Mouse (Mus musculus) brain, embryonic 14.5 days (tissue): ENCODE results near the gene Vstm2a. TPM values are rescaled to one million over a fixed set of nuclear protein-coding genes. Genes with fewer than 3 reads are reported as not detected.

Experiments
- DNase-seq: peaks from one replicate; pipeline ENCODE4 v3.0.0-alpha.2; 2011; ENCODE audit warnings: low read depth
- CTCF ChIP-seq: fragments of 200-500 bp; IDR thresholded peaks from 2 replicates; pipeline ENCODE4 v1.5.1; 2012; ENCODE audit warnings: inconsistent platforms, mild to moderate bottlenecking, moderate library complexity, borderline replicate concordance; ENCODE audit not compliant: insufficient read depth, insufficient read length; ENCODE audit errors: extremely low read depth
- POLR2A ChIP-seq: fragments of 200-500 bp; IDR thresholded peaks from 2 replicates; pipeline ENCODE4 v1.6.1; 2012; ENCODE audit warnings: mild to moderate bottlenecking, inconsistent platforms, borderline replicate concordance; ENCODE audit not compliant: poor library complexity, insufficient read depth, insufficient read length, severe bottlenecking; ENCODE audit errors: extremely low read depth
- polyA plus RNA-seq: library from polyadenylated mRNA; depleted of rRNA; stranded (reverse); fragments of >200 nt; gene quantifications from 2 replicates; pipeline ENCODE4 v1.2.3, GENCODE M21; 2012

Gene Vstm2a
- polyA plus RNA-seq, 1 experiment: 46.8 TPM

DNA sequence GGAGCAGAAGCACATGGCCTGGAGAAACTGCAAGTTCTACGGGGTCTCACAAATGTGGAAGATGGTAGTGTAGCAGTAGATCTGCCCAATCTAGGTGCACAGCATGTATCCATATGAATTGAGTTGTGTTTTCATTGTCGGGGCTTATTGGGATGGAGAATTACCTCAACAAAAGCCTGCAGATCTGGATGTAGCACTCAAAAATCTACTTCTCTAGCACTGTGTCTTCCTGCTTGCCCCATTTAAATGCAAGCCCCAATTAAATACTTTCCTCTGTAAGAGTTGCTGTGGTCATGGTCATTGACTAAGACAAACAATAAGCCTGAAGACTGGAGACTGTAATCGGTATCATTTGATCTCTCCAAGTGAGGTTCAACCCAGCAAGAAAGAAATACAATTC is 88.2 kb downstream of the Vstm2a start:
- DNase-seq: no peak
- no peak for TF ChIP-seq CTCF
- TF ChIP-seq POLR2A: no peak

DNA sequence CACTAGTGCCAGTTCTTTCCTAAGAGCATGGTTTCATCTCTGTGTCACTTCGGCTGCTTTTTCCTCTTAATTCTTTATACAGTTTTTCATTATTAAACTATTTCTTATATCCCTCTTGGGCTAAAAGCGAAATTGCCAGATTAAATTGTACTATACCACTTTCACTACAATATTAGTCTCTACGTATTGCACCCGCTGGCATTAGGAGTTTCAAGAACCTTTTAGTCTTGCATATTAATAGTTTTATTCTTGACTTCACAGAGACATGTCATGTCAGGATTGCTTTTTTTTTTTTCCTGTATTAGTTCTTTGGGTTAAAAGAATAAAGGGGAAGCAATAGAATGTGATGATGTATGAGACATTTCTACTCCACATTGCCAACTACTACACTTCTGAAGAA is 94.4 kb downstream of the Vstm2a start:
- TF ChIP-seq CTCF (no peak), POLR2A (no peak)
- DNase-seq: peak; percentile 23

DNA sequence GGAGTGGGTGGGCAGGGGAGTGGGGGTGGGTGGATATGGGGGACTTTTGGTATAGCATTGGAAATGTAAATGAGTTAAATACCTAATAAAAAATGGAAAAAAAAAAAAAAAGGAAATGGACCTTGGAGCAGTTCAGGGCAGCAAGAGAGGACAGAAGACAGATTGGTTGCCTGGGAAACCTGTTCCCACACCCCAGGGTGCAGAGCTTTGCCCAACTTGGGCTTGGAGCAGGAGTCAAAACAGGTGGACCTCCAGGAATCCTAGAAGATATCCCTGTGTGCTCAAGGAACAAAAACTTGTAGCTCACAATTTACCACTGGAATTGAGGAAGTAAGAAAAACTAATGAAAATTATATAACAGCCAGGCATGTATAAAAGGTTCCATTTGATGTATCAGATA is 96.8 kb downstream of the Vstm2a start:
- DNase-seq: no peak
- TF ChIP-seq CTCF (no peak), POLR2A (no peak)

- TF ChIP-seq CTCF (no peak), POLR2A (no peak)
- peak; percentile 66 for DNase-seq
Measured at GRCm38 (mm10) chr11:16366852-16367587, 109.5 kb downstream of the Vstm2a start.

DNA sequence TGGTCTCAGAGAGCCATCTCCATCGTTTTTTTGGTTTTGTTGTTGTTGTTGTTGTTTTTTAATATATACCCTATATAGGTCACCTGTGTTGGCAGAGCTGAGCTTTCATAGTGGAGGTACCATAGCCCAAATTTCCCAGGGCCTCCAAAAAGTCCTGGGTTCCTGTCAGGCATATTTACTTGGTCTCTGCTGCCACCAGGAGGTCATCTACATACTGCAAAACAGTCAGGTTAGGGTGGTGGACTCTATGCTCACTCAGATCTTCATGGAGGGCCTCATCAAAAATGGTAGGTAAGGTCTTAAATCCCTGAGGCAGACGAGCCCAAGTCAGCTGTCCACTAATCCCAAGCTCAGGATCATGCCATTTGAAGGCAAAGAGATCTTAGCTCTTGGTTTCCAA is 146.1 kb downstream of the Vstm2a start:
- DNase-seq: peak; percentile 13
- TF ChIP-seq POLR2A (no peak), CTCF (peak; percentile 40; the same call in 1 of the 2 replicates)

- DNase-seq: peak; percentile 20
Measured at GRCm38 (mm10) chr11:16411736-16412135, 154.2 kb downstream of the Vstm2a start.

DNA sequence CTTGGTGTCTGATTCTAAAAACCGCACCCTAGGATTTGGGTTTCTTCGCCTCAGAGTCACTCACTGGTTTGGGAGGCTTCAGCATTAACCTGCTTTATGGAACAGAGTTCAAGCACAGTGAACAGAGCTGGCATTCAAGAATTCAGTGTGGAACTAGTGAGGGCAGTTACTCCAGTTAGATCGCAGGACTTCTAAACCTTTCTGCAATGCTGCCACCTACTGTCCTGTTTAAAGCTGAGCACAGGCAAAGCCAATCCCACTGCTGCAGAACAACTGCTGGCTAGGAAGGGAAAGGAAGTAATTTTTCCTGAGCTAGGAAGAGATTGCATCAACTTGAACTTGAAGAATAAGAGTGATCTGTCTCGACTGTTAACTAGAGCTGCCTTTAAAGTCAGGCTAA is 155.1 kb downstream of the Vstm2a start:
- DNase-seq: peak; percentile 94
- TF ChIP-seq CTCF: peak; percentile 90
- TF ChIP-seq POLR2A: no peak

More at GRCm38 (mm10) chr11:16411736-16412135, 154.2 kb downstream of the Vstm2a start:
- TF ChIP-seq CTCF (no peak), POLR2A (no peak)

DNA sequence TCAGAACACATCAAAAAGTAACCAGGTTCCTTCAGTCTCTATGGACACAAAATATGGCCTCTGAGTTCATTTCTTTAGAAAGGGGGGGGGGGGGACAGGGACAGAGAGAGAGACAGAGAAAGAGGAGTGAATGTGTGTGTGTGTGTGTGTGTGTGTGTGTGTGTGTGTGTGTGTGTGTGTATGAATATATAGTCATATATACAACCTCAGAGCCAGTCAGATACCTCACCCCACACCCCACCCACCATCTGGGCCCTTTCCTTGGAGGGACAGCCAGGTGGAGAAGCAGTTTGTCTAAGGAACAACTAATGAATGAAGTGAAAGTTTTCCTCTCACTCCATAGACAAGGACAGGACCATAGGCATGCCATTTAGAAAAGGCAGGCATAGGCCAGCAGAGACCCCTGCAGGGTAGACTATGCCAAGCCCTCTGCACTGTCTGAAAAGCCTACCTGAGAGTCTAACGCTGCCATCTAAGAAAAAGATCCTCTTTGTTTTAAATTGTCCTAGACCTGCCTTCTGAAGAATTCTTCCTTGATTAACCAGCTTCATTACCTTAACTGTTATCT is 155.6 kb downstream of the Vstm2a start:
- TF ChIP-seq CTCF: peak; percentile 9; the same call in 1 of the 2 replicates
- no peak for TF ChIP-seq POLR2A
- peak; percentile 9 for DNase-seq

- TF ChIP-seq CTCF: no peak
- no peak for TF ChIP-seq POLR2A
- DNase-seq: no peak
Measured at GRCm38 (mm10) chr11:16439548-16440251, 182.2 kb downstream of the Vstm2a start.
